23 mouse cellular contexts compared by ENCODE assay signal in the genomic region with DNA sequence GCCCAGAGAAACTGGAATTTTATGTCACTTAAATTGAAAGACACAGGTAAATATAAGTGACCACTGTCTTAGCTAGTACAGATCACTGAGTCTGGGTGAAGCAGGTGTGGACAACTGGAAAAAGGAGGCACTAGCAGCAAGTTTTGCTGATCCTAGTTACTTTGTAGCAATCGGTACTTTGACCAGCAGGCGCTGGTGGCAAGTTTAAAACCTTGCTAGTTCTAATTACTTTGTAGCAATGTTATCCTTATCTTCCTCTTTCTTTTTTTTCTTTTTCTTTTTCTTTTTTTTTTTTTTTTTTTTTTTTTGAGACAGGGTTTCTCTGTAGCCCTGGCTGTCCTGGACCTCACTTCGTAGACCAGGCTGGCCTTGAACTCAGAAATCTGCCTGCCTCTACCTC. TPM values are rescaled to one million over a fixed set of nuclear protein-coding genes. Genes with fewer than 3 reads are reported as not detected.
"Had no signal": no experiment of that assay in that cellular context is flagged by ENCODE, and none has a peak within 500 bp of the region (broad histone marks: within the 10 kb centered on the region; RNA-seq: fewer than 3 reads in every experiment).

No protein-coding gene starts in this region.

- DNase-seq: retina, postnatal 1 day; right cerebral cortex, adult 18-20 months; right cerebral cortex, postnatal 14 days; right cerebral cortex, postnatal 25 days; right cerebral cortex, postnatal 4 days; spleen, adult 18-20 months; thymus, adult 18-20 months; thymus, adult 2 months; thymus, postnatal 14 days; thymus, postnatal 25 days; thymus, postnatal 36 days; thymus, postnatal 4 days had no signal

- H3K9ac ChIP-seq: neural tube, embryonic 12.5 days; neural tube, embryonic 13.5 days; neural tube, embryonic 15.5 days; stomach, embryonic 15.5 days had no signal

- H3K27ac ChIP-seq: neural tube, embryonic 12.5 days; neural tube, embryonic 13.5 days; neural tube, embryonic 15.5 days; stomach, embryonic 15.5 days; stomach, postnatal 0 days had no signal

- H3K27me3 ChIP-seq: neural tube, embryonic 15.5 days; stomach, embryonic 15.5 days had no signal

- H3K4me3 ChIP-seq: neural tube, embryonic 12.5 days; neural tube, embryonic 13.5 days; neural tube, embryonic 15.5 days; stomach, embryonic 15.5 days had no signal

- H3K9me3 ChIP-seq: neural tube, embryonic 12.5 days; neural tube, embryonic 13.5 days; neural tube, embryonic 15.5 days; stomach, embryonic 15.5 days had no signal

- H3K36me3 ChIP-seq: neural tube, embryonic 12.5 days; neural tube, embryonic 13.5 days; neural tube, embryonic 15.5 days; stomach, embryonic 15.5 days had no signal

- H3K4me1 ChIP-seq: neural tube, embryonic 12.5 days; neural tube, embryonic 13.5 days; neural tube, embryonic 15.5 days; stomach, embryonic 15.5 days had no signal

RNA-seq across cellular contexts. Expression of a gene that starts 4.4 kb away (rescaled TPM):
- total RNA-seq: neutrophil, adult 5-6 weeks had no signal
- polyA plus RNA-seq: neural tube, embryonic 11.5 days; neural tube, embryonic 12.5 days; neural tube, embryonic 13.5 days; neural tube, embryonic 14.5 days; neural tube, embryonic 15.5 days; small intestine, adult 2 months; spleen, adult 2 months; stomach, embryonic 14.5 days; stomach, postnatal 0 days; thymus, adult 2 months had no signal

RNA-seq across cellular contexts. Expression of a gene that starts 17.5 kb away (rescaled TPM):
- total RNA-seq: neutrophil, adult 5-6 weeks had no signal
- polyA plus RNA-seq: neural tube, embryonic 11.5 days; neural tube, embryonic 12.5 days; neural tube, embryonic 13.5 days; small intestine, adult 2 months; spleen, adult 2 months had no signal
